Mouse (Mus musculus) adrenal gland, postnatal 4 days (tissue): ENCODE measurements around the gene Mrpl34. TPM values are rescaled to one million over a fixed set of nuclear protein-coding genes. Genes with fewer than 3 reads are reported as not detected.

ENCODE experiments used
- DNase-seq, 2 experiments: peaks; one replicate each; pipeline ENCODE4 v3.0.0; 2021 to 2022; ENCODE audit warnings: low spot score in 2 of 2, mixed read lengths in 2 of 2
- total RNA-seq, 2 experiments: library from RNA; stranded (reverse); gene quantifications; 2 replicates each; pipeline ENCODE4 v1.2.3; 2021

Gene Mrpl34
- total RNA-seq, 2 experiments from 2014 or later = 87.7 to 89.8 TPM

- peak in 1 of 2 experiments; percentile 72 for DNase-seq
Observed at GRCm38 (mm10) chr8:71488454-71488853, 23.7 kb downstream of the Mrpl34 start.

GRCm38 (mm10) chr8:71495039-71495438 lies 30.3 kb downstream of the Mrpl34 start:
- DNase-seq = peak; percentile 62 to 77

GRCm38 (mm10) chr8:71495811-71496210 lies 31.1 kb downstream of the Mrpl34 start:
- no peak for DNase-seq

- DNase-seq = peak; percentile 73 to 86
Observed at GRCm38 (mm10) chr8:71496481-71496880, 31.7 kb downstream of the Mrpl34 start.

DNA sequence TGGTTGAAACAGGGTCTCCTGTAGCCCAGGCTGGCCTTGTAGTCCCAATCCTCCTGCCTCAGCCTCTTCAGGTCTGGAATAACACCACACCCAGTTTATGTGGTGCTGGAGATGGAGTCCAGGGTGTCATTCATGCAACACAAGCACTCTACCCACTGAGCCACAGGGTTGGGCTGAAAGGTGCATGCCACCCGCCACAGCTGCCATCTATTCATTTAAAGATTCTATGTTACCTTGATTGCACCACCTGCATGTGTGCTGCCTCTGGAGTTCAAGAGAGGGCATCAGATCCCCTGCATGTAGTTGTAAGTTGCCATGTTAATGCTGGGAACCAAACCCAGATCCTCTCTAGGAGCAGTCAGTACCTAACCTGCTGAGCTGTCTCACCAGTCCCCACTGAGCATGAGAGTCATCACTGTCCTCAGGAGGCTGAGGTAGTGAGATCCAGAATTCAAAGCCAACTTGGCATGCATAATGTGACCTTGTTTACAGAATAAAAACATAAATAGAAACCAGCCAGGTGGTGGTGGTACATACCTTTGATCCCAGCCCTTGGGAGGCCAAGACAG lies 32.4 kb downstream of the Mrpl34 start:
- DNase-seq = no peak

DNA sequence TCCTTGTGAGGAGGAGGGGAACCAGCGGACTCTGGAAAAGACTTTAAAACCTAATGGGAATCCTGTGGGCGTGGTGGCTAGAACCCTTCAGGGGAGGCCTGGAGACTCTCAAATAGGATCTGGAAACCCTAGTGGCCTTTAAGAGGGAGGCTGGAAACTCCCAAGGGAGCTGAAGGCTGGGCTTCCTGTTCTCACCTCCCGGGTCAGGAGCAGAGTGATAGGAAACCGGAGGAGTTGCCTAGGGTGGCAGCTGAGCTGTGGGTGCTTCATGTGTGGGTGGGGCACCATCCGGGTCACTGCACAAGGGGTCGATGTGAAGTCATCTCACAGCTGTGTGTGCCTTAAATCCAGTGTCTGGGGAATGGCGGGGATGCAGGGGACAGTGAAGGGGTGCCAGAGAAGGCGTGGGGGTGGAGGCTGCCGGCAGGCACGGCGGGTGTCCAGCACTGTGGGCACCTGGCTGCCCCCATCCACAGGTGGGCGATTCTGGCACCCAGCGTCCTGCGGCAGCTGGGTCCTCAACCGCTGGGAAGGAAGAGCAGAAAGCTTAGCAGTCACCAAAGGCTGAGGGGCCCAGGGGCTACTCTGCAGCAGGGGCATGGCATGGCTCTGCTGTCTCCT lies 33.2 kb downstream of the Mrpl34 start:
- DNase-seq = no peak

GRCm38 (mm10) chr8:71498816-71499690 lies 34.3 kb downstream of the Mrpl34 start:
- DNase-seq = no peak

- no peak for DNase-seq
Observed at GRCm38 (mm10) chr8:71504349-71504748, 39.6 kb downstream of the Mrpl34 start.

DNA sequence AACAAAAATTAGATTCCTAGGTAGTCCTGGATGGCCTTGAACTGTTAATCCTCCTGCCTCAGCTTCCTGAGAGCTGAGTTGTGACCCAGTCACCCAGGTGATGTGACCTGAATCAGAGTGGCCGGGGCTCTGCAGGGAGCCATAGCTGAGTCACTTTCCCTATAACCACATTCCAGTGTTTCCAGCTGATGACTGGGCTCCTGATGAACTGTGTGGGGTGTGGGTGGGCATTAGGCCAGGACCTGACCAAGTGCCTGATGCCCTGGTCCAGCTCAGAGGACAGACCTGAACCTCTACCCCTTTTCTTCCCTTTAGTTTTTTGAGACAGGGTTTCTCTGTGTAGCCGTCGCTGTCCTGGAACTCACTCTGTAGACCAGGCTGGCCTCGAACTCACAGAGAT lies 40.6 kb downstream of the Mrpl34 start:
- no peak for DNase-seq

DNA sequence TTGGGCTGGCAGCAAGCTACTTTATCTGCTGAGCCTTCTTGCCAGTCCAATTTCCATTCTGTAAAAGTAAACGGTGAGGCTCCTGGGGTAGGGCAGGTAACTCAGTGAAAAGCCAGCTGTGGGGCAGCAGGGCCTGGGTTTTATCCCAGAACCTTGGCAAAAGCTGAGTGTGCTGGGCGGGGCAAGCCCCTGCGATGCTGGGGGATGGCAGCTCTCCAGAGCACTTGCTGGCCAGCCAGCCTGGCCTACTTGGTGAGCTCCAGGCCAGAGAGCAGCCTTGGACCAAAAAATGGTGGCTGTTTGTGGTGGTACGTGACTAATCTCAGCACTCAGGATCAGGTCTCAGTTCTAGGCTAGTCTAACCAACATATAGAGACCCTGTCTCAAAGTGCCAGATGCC lies 41.2 kb downstream of the Mrpl34 start:
- no peak for DNase-seq

GRCm38 (mm10) chr8:71507589-71508104 lies 42.9 kb downstream of the Mrpl34 start:
- peak in 1 of 2 experiments; percentile 52 for DNase-seq

DNA sequence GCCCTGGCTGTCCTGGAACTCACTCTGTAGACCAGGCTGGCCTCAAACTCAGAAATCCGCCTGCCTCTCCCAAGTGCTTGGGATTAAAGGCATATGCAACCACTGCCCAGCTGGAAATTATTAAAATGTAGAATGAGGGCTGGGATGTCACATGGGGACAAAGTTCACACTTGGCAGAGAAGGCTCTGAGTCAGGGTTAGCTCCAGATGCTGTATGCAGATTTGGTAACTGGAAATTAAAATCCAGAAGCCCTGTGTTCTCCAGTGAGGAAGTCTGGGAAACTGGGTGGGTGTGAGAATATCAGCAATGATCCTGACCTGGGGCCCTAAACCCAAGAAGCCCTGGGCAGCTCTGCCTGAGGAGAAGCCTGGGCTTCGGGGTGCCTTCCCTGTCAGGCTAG lies 44.6 kb downstream of the Mrpl34 start:
- no peak for DNase-seq

DNA sequence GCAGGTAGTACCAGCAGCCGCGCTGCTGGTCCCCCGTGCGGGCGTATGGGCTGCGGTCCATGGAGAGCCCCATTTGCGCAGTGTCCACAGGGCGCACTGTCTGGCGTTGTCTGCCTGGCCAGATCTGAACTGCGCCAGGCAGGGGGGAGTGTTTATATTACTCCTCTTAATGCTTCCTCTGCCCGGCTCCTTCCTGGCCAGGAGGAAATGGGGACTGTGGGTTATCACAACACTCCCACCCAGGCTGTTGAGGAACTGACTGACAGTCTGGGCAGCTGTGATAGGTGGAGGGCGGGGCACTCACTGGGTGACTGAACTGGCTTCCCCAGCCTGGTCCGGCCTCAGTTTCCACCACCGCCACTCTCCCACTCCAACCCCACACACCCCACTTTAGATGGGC lies 46.9 kb downstream of the Mrpl34 start, which contains the start of gene Plvap:
Gene Plvap (minus strand): TSS at position 109 of the 400 bp plus-strand sequence.
- no peak for DNase-seq

- DNase-seq = no peak
Observed at GRCm38 (mm10) chr8:71513018-71513754, 48.4 kb downstream of the Mrpl34 start.

- DNase-seq = no peak
Observed at GRCm38 (mm10) chr8:71515043-71515442, 50.3 kb downstream of the Mrpl34 start.

Other genes starting within 250 kb of the Mrpl34 start
- 10 to 100 TPM; 43.8 to 47.6 TPM for gene Myo9b, start 192.2 kb upstream of the Mrpl34 start, total RNA-seq
- gene Haus8, start 192.0 kb upstream of the Mrpl34 start, total RNA-seq = 10 to 100 TPM; 22.2 to 26.2 TPM
- 100 to 1,000 TPM; 210 to 221 TPM for gene Use1, start 98.1 kb upstream of the Mrpl34 start, total RNA-seq
- gene Ocel1, start 93.7 kb upstream of the Mrpl34 start, total RNA-seq = 10 to 100 TPM; 12.0 to 13.6 TPM
- gene Nr2f6, start 83.0 kb upstream of the Mrpl34 start, total RNA-seq = 10 to 100 TPM; 67.6 to 70.6 TPM
- 10 to 100 TPM; 21.6 to 21.8 TPM for gene Ushbp1, start 69.2 kb upstream of the Mrpl34 start, total RNA-seq
- gene Babam1, start 68.1 kb upstream of the Mrpl34 start, total RNA-seq = 100 to 1,000 TPM; 108 to 109 TPM
- gene Ankle1, start 58.9 kb upstream of the Mrpl34 start, total RNA-seq = 10 to 100 TPM; 13.5 to 14.6 TPM
- 10 to 100 TPM; 58.9 to 65.9 TPM for gene Abhd8, start 1.3 kb upstream of the Mrpl34 start, total RNA-seq
- gene Dda1, start 4.2 kb downstream of the Mrpl34 start, total RNA-seq = 10 to 100 TPM; 61.2 to 61.4 TPM
- gene Ano8, start 21.0 kb downstream of the Mrpl34 start, total RNA-seq = 10 to 100 TPM; 25.9 to 26.3 TPM
- 10 to 100 TPM; 30.6 to 32.0 TPM for gene Gtpbp3, start 23.1 kb downstream of the Mrpl34 start, total RNA-seq
- gene Plvap, start 46.8 kb downstream of the Mrpl34 start, total RNA-seq = 100 to 1,000 TPM; 179 to 185 TPM
- under 1 TPM in 1 of 2 experiments, not detected in 1; 0.25 TPM for gene Ccdc194, start 60.8 kb downstream of the Mrpl34 start, total RNA-seq
- gene Bst2, start 72.5 kb downstream of the Mrpl34 start, total RNA-seq = 10 to 100 TPM; 39.6 to 46.0 TPM
- 10 to 100 TPM; 74.5 to 76.0 TPM for gene Mvb12a, start 78.0 kb downstream of the Mrpl34 start, total RNA-seq
- gene Tmem221, start 93.9 kb downstream of the Mrpl34 start, total RNA-seq = 1 to 10 TPM; 4.4 to 4.5 TPM
- under 1 TPM; 0.25 to 0.65 TPM for gene Nxnl1, start 101.6 kb downstream of the Mrpl34 start, total RNA-seq
- gene Slc27a1, start 103.9 kb downstream of the Mrpl34 start, total RNA-seq = 100 to 1,000 TPM; 110 to 111 TPM
- 100 to 1,000 TPM; 136 to 144 TPM for gene Pgls, start 127.2 kb downstream of the Mrpl34 start, total RNA-seq
- gene Fam129c, start 132.7 kb downstream of the Mrpl34 start, total RNA-seq = 1 to 10 TPM; 3.4 to 4.3 TPM
- 10 to 100 TPM; 74.6 to 78.2 TPM for gene Colgalt1, start 146.0 kb downstream of the Mrpl34 start, total RNA-seq
- 10 to 100 TPM; 11.7 to 12.9 TPM for gene Unc13a, start 206.8 kb downstream of the Mrpl34 start, total RNA-seq
- gene Jak3, start 211.3 kb downstream of the Mrpl34 start, total RNA-seq = 10 to 100 TPM; 17.7 to 19.3 TPM
- 1 to 10 TPM; 6.8 to 8.5 TPM for gene Insl3, start 224.3 kb downstream of the Mrpl34 start, total RNA-seq
- 1 to 10 TPM; 4.4 to 5.0 TPM for gene B3gnt3, start 236.8 kb downstream of the Mrpl34 start, total RNA-seq